Mouse (Mus musculus) kidney, adult 2 months (tissue): ENCODE measurements around the gene Celf6. TPM values are rescaled to one million over a fixed set of nuclear protein-coding genes. Genes with fewer than 3 reads are reported as not detected.
A peak's percentile ranks its signal among the peaks of the same experiment; 100 is the strongest.

Experiments used
- DNase-seq: peaks from one replicate; pipeline ENCODE4 v3.0.0; 2021
- H3K27ac ChIP-seq: fragments of 200-500 bp; 2 replicates; pipeline ENCODE4 v1.5.1; 2012; ENCODE audit warnings: low read depth, low read length, control low read depth, inconsistent platforms; ENCODE audit not compliant: insufficient read depth
- H3K27me3 ChIP-seq: fragments of 200-500 bp; replicated peaks from 2 replicates; pipeline ENCODE4 v1.6.1; 2012; ENCODE audit warnings: mild to moderate bottlenecking, moderate library complexity, low read length, inconsistent platforms; ENCODE audit not compliant: control insufficient read depth, insufficient read depth
- H3K36me3 ChIP-seq: fragments of 200-500 bp; 2 replicates; pipeline ENCODE4 v1.6.1; 2012; ENCODE audit warnings: mild to moderate bottlenecking, moderate library complexity, low read length, inconsistent platforms; ENCODE audit not compliant: control insufficient read depth, insufficient read depth
- H3K4me1 ChIP-seq: fragments of 200-500 bp; 2 replicates; pipeline ENCODE4 v1.6.1; 2011; ENCODE audit warnings: low read length; ENCODE audit not compliant: control insufficient read depth, insufficient read depth
- H3K4me3 ChIP-seq: fragments of 200-500 bp; 2 replicates; pipeline ENCODE4 v1.5.1; 2011; ENCODE audit warnings: mild to moderate bottlenecking, low read depth, low read length, control low read depth; ENCODE audit not compliant: insufficient read depth
- CTCF ChIP-seq: fragments of 200-500 bp; conservative IDR thresholded peaks from 2 replicates; pipeline ENCODE4 v1.5.1; 2011; ENCODE audit warnings: low read depth, mild to moderate bottlenecking, control low read depth, low read length, moderate library complexity, mixed read lengths; ENCODE audit not compliant: insufficient read depth, insufficient read length
- POLR2A ChIP-seq: fragments of 200-500 bp; IDR thresholded peaks from one replicate; pipeline ENCODE4 v1.6.1; 2011; ENCODE audit warnings: low read depth, low read length, control low read depth
- WGBS: fragments of 180-500 bp; shearing (Covaris S2); methylation state at CpG from one replicate; pipeline ENCODE4 v1.1.7; 2018; 5-methylcytosine and 5-hydroxymethylcytosine counted together
- polyA plus RNA-seq: library from polyadenylated mRNA; depleted of rRNA; stranded (reverse); fragments of >200 nt; gene quantifications from 2 replicates; pipeline ENCODE4 v1.2.3, GENCODE M21; 2012

Celf6 gene
- polyA plus RNA-seq, 1 experiment: 0.30 TPM

- Histone ChIP-seq H3K4me3 (no peak overlapping the region), H3K27ac (no peak overlapping the region), H3K27me3 (no peaks in the 10 kb centered on the region), H3K36me3 (no peaks in the 10 kb centered on the region), H3K4me1 (no peaks in the 10 kb centered on the region)
- no peak for TF ChIP-seq POLR2A
- no peak for TF ChIP-seq CTCF
- no peak for DNase-seq
- WGBS: 81% methylated on average over 2 of the region's 2 CpGs
These were observed 38.1 kb downstream of the Celf6 start for GRCm38 (mm10) chr9:59615797-59616196.

- H3K4me3 ChIP-seq: peak within 1 kb of the TSS; percentile 76
- no peaks in the 10 kb centered on the region for H3K4me1 ChIP-seq
- H3K36me3 ChIP-seq: no peaks in the 10 kb centered on the region
- H3K27ac ChIP-seq: peak within 1 kb of the TSS; percentile 37
- 1% methylated on average over 36 of the region's 36 CpGs for WGBS
- TF ChIP-seq POLR2A (peak; percentile 57), CTCF (no peak)
- peak; percentile 100 for DNase-seq
- no peaks in the 10 kb centered on the region for H3K27me3 ChIP-seq
These were observed 39.0 kb downstream of the Celf6 start, which contains the start of gene Parp6 for GRCm38 (mm10) chr9:59616622-59617306. Gene Parp6, plus strand, starts transcription at chr9:59617284.

- peak overlapping the region; percentile 36 for H3K27ac ChIP-seq
- DNase-seq: no peak
- 2% methylated on average over 57 of the region's 58 CpGs for WGBS
These were observed 39.7 kb downstream of the Celf6 start for GRCm38 (mm10) chr9:59617307-59617973.

GRCm38 (mm10) chr9:59638372-59638771 is 60.7 kb downstream of the Celf6 start:
- Histone ChIP-seq H3K27ac (no peak overlapping the region), H3K36me3 (peaks cover 4% of the 10 kb centered on the region), H3K27me3 (no peaks in the 10 kb centered on the region), H3K4me1 (no peaks in the 10 kb centered on the region), H3K4me3 (no peak overlapping the region)
- no peak for TF ChIP-seq POLR2A
- WGBS: 86% methylated on average over 1 of the region's 1 CpGs
- no peak for DNase-seq

More at GRCm38 (mm10) chr9:59617307-59617973, 39.7 kb downstream of the Celf6 start:
- H3K36me3 ChIP-seq: no peaks in the 10 kb centered on the region
- no peaks in the 10 kb centered on the region for H3K27me3 ChIP-seq
- peak overlapping the region; percentile 76 for H3K4me3 ChIP-seq
- H3K4me1 ChIP-seq: no peaks in the 10 kb centered on the region
- TF ChIP-seq CTCF (no peak), POLR2A (no peak)

GRCm38 (mm10) chr9:59639936-59640335 is 62.2 kb downstream of the Celf6 start:
- no peak for DNase-seq
- H3K36me3 ChIP-seq: peaks cover 3% of the 10 kb centered on the region

GRCm38 (mm10) chr9:59641320-59641719 is 63.6 kb downstream of the Celf6 start:
- no peak overlapping the region for H3K4me3 ChIP-seq
- no peaks in the 10 kb centered on the region for H3K4me1 ChIP-seq
- WGBS: 66% methylated on average over 2 of the region's 2 CpGs
- TF ChIP-seq POLR2A (no peak), CTCF (no peak)
- no peak overlapping the region for H3K27ac ChIP-seq
- H3K36me3 ChIP-seq: peaks cover 3% of the 10 kb centered on the region
- no peak for DNase-seq
- no peaks in the 10 kb centered on the region for H3K27me3 ChIP-seq

More at GRCm38 (mm10) chr9:59639936-59640335, 62.2 kb downstream of the Celf6 start:
- H3K27ac ChIP-seq: no peak overlapping the region
- no peaks in the 10 kb centered on the region for H3K4me1 ChIP-seq
- H3K27me3 ChIP-seq: no peaks in the 10 kb centered on the region
- TF ChIP-seq CTCF (no peak), POLR2A (no peak)
- 96% methylated on average over 4 of the region's 4 CpGs for WGBS
- H3K4me3 ChIP-seq: no peak overlapping the region

- no peaks in the 10 kb centered on the region for H3K27me3 ChIP-seq
- no peak overlapping the region for H3K4me3 ChIP-seq
- no peak overlapping the region for H3K27ac ChIP-seq
- no peak for TF ChIP-seq CTCF
- TF ChIP-seq POLR2A: no peak
- 98% methylated on average over 4 of the region's 4 CpGs for WGBS
- no peak for DNase-seq
- H3K36me3 ChIP-seq: no peaks in the 10 kb centered on the region
- H3K4me1 ChIP-seq: 0 out of 2 replicates have a peak, but pooled peaks cover 3% of the 10 kb centered on the region
These were observed 72.2 kb downstream of the Celf6 start for GRCm38 (mm10) chr9:59649911-59650310.
